Mouse (Mus musculus): ENCODE data around the gene Stk11. TPM values are rescaled to one million over a fixed set of nuclear protein-coding genes. Genes with fewer than 3 reads are reported as not detected.

Gene Stk11
- total RNA-seq, 2 experiments from 2014 or later = 81.1 to 172 TPM

DNA sequence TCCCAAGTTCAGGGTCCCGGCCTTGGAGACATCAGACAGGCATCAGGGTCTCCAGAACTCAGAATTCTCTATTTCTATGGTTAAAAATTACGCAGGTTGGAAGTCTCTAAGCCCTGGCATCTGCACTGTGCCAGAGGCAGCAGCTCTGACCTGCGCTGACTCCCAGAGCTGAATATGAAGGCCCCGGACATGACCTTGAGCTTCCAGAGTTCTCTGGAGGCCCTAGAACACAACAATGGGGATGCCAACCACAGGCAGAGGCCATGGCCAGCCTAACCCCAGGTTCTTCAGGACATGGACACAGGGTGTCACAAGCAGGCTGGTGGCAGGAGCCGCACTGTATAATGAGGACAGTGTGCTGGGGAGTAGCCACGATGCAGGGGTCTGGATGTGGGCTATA lies 21.5 kb upstream of the Stk11 start:
- no peak for ATAC-seq (replicated peaks; ENCODE audit: poor library complexity)

DNA sequence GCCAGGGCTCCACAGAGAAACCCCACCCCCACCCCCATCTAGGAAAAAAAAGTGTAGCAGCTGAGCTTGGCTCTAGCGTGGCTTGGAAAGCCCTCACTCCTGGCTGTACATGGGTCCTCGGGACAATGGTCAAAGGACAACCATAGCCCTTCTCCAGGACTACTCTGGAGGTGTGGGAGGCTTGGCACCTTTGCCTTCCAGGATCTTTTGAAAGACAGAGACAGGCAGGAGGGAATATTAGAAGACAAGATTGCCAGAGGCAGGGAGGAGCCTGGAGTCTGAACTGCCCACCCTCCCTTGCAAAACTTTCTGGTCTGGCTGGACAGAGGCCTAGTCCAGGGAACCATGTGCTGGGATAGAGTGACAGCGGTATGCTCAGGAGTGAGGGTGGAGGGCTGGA lies 20.9 kb upstream of the Stk11 start:
- ATAC-seq (replicated peaks; ENCODE audit: poor library complexity) = no peak

DNA sequence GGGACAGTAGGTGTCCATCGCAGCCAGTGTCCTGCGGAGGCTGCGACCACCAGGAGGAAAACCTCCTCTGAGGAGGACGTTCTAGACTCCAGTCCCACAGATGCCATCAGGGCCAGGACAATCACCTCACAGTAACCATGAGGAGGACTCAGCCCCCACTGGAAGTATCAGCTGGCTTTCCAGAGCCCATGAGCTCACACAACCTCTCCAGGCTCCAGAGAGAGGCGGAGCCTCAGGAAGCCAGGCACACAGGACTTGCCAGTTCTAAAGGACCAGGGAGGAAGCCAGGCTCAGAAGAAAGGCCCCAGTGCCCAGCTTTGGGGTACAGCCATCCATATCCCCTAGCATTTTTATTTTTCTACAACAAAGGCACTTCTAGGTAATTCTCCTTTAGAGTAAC lies 20.1 kb upstream of the Stk11 start:
- no peak for ATAC-seq (replicated peaks; ENCODE audit: poor library complexity)

DNA sequence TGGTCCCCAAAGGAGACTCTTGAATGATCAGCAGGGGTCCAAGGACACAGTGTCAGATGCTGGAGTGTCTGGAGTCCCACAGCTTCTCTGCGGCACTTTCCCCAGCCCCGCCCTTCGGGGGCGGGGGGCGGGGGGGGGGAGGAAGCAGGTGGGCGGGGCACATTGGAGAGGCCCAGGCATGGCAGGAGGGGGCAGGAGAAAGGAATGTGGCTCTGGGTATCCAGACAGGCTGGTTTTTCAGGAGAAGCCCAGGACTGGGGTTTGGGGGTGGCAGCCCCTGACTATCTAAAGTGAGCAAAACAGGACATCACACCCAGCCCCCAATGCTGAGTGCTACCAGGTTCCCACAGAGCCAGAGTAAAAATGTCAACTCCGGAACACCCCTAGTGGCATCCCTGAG lies 18.3 kb upstream of the Stk11 start:
- no peak for ATAC-seq (replicated peaks; ENCODE audit: poor library complexity)

DNA sequence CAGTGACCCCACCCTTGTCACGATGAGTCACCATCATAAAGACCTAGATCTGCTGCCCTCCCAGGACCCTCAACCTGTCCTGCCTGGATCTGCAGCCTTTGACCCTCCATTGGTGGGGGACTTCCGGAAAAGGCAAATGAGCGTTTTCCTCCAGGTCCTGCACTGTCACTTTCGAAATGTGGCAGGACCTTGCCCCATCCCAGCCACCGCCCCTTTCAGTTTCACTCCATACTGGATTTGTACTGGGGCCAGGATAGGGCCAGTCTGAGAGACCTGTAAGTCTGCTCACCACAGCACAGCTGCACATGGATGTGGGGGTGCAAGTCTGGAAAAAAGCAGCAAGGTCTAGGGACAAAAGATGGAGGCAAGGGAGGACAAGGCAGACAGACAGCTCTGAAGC lies 17.0 kb upstream of the Stk11 start:
- ATAC-seq (replicated peaks; ENCODE audit: poor library complexity) = peak; percentile 20; the same call in 1 of the 2 replicates

DNA sequence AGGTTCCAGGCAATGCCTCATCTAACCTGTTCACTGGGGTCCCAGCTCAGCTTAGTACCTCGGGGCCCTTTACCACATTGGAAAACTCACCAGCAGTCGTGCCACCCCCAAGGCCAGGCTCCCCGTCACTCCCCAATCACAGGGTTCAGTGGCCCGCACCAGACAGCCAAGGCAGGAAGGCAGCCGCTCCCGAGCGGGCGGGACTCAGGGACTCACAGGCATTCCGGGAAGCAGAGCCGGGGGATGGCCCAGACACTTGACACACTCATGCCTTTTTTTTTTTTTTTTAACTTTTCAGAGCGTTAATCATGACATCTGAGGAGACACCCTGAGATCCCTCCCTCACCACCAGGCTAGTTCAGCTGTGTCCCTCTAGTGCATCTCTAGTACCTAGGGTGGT lies 14.6 kb upstream of the Stk11 start:
- ATAC-seq (replicated peaks; ENCODE audit: poor library complexity) = peak; percentile 12; the same call in 1 of the 2 replicates

DNA sequence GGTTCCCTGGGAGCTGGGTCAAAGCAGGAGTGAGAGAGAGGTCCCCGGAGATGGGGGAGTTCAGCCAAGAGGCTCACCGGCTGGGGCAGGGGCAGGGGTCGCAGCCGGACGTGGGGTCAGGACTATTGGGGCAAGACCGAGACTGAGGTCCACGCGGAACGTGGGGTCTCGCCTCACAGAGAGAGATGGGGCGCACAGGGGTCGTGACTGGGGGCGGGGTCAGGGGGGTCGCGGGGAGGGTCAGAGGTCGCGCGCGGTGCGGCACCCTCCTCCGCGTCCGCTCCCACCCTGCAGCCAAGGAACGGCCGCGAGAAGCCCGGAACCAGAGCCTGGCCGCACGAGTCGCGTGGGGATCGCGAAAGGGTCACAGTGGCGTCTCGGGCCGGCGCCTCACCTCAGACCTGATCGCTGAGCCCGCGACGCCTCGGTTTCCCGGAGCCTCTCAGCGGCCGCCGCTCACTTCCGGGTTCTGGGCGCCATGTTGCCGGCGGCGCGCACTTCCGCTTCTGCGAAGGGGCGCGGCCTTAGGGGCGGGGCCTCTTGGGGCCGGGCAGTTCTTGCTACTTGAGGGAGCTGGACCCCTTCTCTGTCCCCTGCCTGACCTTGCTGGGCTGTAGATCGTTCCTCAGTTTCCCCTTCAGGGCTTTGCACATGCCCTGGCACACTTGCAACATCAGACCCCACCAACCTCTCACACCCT lies 13.2 kb upstream of the Stk11 start:
- peak; percentile 83 for ATAC-seq (replicated peaks; ENCODE audit: poor library complexity)

DNA sequence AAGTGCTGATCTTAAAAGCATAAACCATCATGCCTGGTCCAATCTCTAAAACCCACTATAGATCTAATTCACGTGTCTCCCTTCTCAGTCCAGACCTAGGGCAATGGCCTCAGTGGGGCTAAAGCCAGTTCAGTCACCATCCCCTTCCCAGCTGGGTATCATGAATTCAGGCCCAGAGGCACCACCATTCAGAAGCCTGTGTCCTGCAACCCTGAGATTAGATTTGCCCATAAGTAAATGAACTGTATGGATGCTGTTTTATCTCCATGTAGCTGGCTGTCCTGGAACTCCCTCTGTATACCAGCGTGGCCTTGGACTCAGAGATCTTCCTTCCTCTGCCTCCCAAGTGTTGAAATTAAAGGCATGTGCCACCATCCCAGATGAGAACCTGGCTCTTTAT lies 12.6 kb upstream of the Stk11 start:
- peak; percentile 33 for ATAC-seq (replicated peaks; ENCODE audit: poor library complexity)

DNA sequence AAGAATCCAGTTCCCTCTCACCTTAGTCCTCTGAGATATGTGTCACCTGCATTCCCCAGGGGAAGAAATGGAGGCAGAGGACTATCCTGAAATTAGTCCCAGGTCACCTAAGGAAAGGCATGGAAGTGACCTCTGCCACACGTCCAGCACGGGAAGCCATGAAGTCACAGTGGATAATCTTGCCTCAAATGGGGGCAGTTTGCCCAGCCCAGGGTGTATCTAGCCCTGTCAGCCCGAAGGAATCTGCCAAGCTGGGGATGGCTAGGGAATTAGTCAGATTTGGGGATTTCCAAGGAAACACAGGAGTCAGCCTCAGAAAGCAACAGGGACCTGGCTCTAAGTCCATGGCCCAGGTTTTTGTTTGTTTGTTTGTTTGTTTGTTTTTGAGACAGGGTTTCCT lies 11.4 kb upstream of the Stk11 start:
- ATAC-seq (replicated peaks; ENCODE audit: poor library complexity) = no peak

DNA sequence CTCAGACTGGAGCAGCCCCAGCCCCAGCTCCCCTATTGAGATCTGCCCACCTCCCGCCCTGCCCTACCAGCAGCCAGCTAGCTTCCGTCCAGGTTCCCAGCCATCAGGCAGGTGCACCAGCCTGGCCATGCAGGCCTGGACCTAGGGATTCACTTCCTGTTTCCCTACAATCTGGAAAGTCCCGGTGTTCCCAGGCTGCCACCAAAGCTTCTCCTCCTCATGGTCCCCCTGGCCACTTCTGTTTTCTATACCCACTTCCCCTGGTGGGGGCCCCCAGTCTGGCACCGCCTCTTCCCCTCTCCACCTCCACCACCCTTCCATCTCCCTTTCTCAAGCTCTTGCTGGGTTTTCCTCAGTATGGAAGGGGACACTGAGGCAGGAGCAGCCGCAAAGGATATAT lies 10.1 kb upstream of the Stk11 start, which contains the start of gene Sbno2:
Gene Sbno2 (minus strand): TSS at position 112 of the 400 bp plus-strand sequence.
- ATAC-seq (replicated peaks; ENCODE audit: poor library complexity) = peak; percentile 41

DNA sequence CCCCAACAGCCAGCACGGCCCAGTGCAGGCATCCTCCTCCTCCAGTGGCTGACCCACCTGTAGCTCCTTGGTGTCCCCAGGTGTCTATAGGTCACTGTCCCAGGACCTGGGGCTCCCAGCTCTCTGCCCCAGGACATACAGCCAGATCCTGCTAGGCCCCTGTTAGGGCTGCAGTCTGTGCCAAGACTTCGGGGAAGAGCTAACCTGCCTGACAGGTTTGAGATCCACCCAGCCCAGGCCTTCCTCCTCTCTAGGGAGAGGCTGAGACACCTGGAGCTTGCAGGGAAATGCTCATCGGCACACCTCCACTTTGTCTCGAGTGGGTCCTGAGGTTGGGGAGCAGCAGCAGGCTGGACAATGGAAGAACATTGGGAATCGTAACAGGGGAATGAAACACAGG lies 9.7 kb upstream of the Stk11 start:
- ATAC-seq (replicated peaks; ENCODE audit: poor library complexity) = no peak

DNA sequence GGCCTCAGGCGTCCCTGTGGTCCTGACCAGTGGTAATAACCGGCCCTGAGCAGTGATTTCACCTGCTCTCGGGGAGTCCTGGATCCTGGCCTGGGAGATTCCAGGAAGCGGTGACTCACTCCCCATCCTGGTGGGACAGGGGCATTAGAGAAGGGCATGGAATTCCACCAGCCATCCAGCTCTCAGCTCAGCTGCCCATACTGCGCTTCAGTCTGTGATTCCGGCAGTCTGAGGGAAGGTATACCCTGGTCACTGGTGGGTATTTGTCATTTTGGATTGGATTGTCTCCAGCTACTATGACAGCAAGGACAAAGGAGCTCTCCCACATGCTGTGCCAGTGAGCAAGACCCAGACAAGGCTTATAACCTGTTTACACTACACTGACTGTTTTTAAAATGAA lies 7.9 kb upstream of the Stk11 start:
- no peak for ATAC-seq (replicated peaks; ENCODE audit: poor library complexity)

DNA sequence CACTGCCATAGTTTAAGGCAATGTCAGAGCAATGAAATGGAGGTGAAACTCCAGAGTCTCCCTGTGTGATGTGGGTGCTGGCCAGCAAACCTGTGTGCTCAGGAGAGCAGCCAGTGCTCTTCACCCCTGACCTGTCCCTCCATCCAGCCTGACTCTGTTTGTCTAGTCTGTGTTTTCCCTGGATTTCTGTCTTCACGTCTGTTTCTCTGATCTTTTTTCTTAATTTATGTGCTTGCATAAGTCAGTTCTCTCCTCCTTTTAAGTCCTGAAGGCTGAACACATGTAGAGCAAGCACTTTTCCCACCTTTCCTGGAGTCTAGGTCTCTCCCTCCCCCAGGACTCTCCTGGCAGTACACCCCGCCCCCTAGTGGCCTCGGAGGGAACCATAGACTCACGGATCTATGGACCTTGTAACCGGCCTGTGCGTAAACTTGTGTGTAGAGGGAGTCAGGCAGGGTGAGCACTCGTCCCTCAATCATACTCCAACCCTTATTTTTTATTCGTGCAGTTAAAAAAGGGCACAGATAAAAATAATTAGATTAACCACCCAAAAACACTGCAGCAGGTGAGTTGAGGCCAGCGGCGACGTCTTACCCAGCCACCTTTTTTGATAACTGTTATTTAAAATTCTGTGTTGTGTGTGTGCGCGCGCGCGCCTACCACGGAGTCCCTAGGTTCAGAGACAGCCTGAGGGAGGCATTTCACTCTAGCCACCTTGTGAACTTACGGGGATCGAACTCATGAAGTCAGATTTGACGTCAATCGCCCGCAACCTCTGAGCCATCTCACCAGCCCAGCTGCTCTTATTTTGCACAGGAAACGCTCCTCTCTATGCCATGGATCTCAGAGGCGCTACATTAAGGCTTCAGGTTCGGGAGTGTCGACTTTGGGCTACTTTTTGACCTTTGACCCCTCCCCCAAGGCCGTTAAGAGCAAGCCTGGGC lies 990 bp upstream of the Stk11 start:
- ATAC-seq (replicated peaks; ENCODE audit: poor library complexity) = peak; percentile 58

DNA sequence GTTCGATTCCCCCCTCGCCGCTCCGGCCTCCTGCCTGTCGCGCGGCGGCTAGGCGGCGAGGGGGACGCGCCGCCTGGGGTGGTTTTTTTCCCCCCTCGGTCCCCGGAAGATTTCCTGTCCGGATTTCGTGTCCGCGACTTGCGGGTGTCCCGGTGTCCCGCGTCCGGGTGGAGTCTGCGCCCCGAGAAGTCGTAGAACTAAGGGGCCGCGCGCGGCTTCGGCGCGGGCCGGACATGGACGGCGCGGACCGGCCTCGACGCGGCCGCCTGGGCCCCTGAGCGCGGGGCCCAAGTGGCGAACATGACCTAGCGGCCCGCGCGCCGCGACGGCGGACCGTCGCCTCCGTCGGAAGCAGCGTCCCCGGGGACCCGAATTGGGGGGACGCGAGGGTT lies 337 bp downstream of the Stk11 start:
- ATAC-seq (replicated peaks; ENCODE audit: poor library complexity) = no peak

DNA sequence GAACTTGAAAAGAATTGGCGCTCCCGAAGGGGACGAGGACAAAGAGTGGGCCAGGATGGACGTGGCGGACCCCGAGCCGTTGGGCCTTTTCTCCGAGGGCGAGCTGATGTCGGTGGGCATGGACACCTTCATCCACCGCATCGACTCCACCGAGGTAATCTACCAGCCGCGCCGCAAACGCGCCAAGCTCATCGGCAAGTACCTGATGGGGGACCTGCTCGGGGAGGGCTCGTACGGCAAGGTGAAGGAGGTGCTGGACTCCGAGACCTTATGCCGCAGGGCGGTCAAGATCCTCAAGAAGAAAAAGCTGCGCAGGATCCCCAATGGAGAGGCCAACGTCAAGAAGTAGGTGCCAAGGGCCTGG lies 942 bp downstream of the Stk11 start:
- no peak for ATAC-seq (replicated peaks; ENCODE audit: poor library complexity)

DNA sequence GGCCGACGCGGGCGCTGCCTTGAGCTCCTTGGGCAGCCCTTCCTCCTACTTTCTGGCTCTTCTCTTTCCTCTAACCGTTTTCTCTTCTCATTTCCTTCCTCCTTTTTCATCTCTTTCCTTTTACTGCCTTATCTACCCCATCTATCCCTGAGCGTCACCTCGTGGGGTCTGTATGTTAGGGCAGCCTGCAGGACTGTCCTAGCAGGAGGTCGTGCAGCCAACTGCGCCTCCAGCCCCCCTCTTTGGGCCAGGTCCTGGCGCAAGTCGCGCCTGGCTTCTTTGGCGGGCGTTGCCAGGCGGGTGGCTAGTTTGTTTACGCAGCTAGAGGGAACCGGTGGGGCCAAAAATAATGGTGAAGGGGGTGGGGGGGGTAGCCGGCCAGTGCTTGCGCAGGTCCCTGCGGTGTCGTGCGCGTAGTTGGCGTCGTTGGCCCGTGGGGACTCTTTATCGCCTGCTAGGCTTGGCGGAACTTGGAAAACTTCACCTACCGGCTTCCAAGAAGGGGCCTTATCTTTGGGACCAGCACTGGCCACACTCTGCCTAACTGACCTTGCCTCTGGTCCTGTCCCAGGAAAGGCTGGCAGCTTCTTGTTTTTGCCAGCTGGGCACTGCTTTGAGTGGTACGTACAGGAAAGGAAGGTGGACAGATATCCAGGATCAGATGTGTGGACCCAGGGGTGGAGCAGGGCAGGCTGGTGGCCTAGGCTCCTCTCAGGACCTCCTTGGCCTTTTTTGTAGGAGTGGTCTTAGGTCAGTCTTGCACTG lies 1.5 kb downstream of the Stk11 start:
- peak; percentile 15 for ATAC-seq (replicated peaks; ENCODE audit: poor library complexity)

DNA sequence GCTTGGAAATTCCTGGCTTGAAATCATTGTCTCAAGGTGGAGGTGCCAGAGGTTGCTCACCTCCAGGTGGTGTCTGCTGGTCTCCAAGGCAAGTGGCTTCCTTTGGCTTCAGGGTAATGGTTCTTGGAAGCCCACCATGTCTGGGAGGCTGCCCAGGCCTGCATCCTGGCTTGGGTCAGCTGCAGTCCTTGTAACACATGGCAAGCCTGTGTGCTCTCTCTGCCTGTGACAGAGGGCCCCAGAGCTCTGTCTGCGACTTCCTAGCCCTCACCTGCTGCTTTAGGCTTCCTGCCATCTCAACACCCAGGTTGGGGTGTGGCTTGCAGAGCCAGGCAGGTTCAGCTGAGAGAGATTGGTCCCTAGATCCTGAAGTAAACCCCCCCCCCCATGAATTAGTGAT lies 2.1 kb downstream of the Stk11 start:
- no peak for ATAC-seq (replicated peaks; ENCODE audit: poor library complexity)

DNA sequence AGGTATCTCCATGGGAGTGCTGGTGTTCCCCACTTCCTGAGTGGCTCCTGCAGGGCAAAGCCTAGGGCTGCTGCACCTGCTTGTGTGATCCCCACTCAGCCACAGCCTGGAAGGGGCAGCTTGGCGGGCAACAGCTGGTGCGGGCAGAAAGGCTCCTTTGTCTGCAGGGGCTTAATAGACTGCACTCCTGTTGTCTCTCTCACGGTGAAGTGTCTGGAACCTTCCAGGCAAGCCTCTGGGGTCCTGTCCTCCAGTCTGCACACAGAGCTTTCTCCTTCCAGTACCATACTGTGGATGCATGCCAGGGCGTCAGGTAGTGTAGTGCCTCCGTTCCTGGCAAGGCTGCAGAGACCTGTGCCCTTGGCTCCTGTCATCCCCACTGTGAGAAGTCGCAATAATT lies 2.9 kb downstream of the Stk11 start:
- ATAC-seq (replicated peaks; ENCODE audit: poor library complexity) = no peak

DNA sequence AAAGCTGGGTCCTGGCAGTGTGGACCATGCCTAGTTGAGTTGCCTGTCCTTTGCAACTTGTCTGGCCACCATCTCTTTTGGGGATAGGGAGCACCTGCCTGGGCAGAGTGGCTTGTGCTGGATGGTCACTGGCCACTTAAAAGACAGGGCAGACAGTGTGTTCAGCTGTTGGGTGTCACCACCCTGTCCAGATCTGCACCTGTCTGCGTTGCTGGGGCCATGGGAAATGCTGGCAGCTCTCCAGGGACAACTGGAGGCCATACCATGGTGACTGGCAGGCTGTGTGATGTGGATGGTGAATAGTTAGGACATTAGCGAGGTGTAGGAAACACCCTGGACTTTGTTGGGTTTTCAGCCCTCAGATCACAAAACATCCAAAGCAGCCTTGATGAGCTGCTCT lies 4.5 kb downstream of the Stk11 start:
- no peak for ATAC-seq (replicated peaks; ENCODE audit: poor library complexity)

DNA sequence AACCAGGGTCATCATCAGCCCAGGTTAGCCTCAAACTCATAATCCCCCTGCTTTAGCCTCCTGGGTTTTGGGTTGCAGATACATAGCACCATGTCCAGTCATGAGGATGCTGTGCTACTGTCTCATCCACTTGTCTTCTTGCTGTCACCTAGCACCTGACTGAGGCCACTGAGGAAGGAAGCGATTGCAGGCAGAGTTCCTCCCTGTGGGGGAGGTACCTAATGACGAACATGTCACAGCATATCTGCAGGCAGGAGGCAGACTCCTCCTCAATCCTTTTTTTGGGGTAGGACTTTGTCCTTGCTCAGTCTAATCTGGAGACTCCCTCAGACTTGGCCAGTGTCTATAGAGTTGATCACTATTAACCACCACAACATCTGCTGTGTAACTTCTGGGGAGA lies 6.0 kb downstream of the Stk11 start:
- ATAC-seq (replicated peaks; ENCODE audit: poor library complexity) = peak; percentile 12; the same call in 1 of the 2 replicates

DNA sequence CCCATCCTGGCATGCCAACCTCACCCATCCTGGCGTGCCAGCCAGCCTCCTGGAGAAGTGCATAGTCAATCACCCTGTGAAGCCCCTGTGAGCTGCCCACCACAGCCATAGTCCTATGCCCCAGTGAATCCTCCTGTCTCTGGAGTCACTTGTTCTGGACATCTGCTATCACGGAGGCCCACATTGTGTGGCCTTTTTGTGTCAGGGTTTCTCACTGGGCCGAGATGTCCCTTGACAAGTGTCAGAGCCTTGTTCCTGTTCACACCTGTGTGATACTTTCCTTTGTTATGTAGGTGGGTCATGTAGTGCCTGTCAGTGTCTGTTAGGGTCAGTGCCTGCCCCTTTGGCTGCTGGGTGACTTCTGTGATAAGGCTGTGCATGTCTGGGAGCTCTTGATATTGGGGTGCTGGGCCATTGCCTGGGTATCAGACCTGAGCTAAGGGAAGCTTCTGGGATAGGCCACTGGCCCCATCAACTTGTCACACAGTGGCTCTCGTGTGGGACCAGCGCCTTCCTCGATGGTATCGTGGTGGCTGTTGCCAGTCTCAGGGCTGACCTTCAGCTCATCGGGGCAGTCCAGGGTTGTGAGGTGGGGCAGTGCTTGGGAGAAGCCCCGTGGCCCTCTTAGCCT lies 8.4 kb downstream of the Stk11 start:
- peak; percentile 85 for ATAC-seq (replicated peaks; ENCODE audit: poor library complexity)
